Mouse (Mus musculus) liver, embryonic 12.5 days (tissue): ENCODE data around the gene Ccl22. TPM values are rescaled to one million over a fixed set of nuclear protein-coding genes. Genes with fewer than 3 reads are reported as not detected.

Source experiments
- ATAC-seq: fragments of 200-750 bp; cut with Nextera tagmentation; 2 replicates; pipeline ENCODE4 v1.8.0; 2017; ENCODE audit warnings: moderate number of reproducible peaks, mild to moderate bottlenecking, moderate library complexity
- H3K27ac ChIP-seq: fragments of 300-500 bp; sonication (generic); 2 replicates; pipeline ENCODE4 v1.5.1; 2016; ENCODE audit warnings: mild to moderate bottlenecking
- H3K27me3 ChIP-seq: fragments of 300-500 bp; sonication (generic); replicated peaks from 2 replicates; pipeline ENCODE4 v1.6.1; 2016; ENCODE audit warnings: mild to moderate bottlenecking, moderate library complexity
- H3K36me3 ChIP-seq: fragments of 300-500 bp; sonication (generic); 2 replicates; pipeline ENCODE4 v1.6.1; 2016; ENCODE audit warnings: mild to moderate bottlenecking, moderate library complexity
- H3K4me1 ChIP-seq: fragments of 300-500 bp; sonication (generic); 2 replicates; pipeline ENCODE4 v1.6.1; 2016
- H3K4me2 ChIP-seq: fragments of 300-500 bp; sonication (generic); 2 replicates; pipeline ENCODE4 v1.6.1; 2016; ENCODE audit warnings: mild to moderate bottlenecking, moderate library complexity
- H3K4me3 ChIP-seq: fragments of 300-500 bp; sonication (generic); 2 replicates; pipeline ENCODE4 v1.5.1; 2016; ENCODE audit warnings: mild to moderate bottlenecking, moderate library complexity
- H3K9ac ChIP-seq: fragments of 300-500 bp; sonication (generic); 2 replicates; pipeline ENCODE4 v1.6.1; 2016; ENCODE audit warnings: mild to moderate bottlenecking, moderate library complexity
- H3K9me3 ChIP-seq: fragments of 300-500 bp; sonication (generic); replicated peaks from 2 replicates; pipeline ENCODE4 v1.6.1; 2016; ENCODE audit warnings: mild to moderate bottlenecking, moderate library complexity
- WGBS: fragments of 180-500 bp; shearing (Covaris S2); methylation state at CpG from one replicate; pipeline ENCODE4 v1.1.7; 2016; ENCODE audit not compliant: insufficient replicate concordance; 5-methylcytosine and 5-hydroxymethylcytosine counted together
- polyA plus RNA-seq: library from polyadenylated mRNA; unstranded; fragments of >200 nt; fragmentation: Nextera tagmentation; extraction: Ambion mirVana; gene quantifications from 2 replicates; pipeline ENCODE4 v1.2.1, GENCODE M21; 2016

Gene Ccl22
- polyA plus RNA-seq, 1 experiment from 2014 or later = 0.07 TPM

DNA sequence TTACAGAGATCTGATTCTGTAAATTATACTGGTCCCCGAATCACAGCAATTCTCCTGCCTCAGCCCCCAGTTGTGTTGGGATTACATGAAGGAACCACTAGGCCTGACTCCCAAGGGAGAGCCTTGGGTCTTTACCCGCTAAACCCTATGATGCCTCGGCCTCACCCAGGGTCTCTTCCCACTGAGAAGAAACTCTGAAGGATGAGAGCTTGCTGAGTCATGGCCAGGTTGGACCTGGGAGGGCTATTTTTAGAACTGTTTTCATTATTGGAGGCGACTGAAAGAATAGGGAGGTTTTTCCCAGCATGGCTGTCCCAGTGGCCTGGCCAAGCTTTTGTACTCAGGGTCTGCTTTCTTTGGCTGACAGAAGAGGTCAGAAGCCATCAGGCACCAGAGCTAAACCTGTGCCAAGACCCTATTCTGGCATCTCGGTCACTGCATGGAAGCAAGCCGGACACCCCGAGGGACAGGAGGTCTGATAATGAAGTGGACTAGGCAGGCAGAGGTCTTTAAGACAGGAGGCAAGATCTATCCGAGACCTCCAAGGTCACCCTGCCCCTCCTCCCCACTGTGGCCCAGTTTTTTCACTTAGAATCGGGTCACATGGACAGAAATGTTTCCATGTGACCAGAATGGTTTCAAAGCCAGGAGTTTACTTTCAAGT lies 38.5 kb upstream of the Ccl22 start:
- Histone ChIP-seq H3K4me2 (no peak overlapping the region), H3K4me3 (no peak overlapping the region), H3K27me3 (peaks cover 18% of the 10 kb centered on the region; the same call in 1 of the 2 replicates), H3K27ac (no peak overlapping the region), H3K9ac (no peak overlapping the region), H3K4me1 (peaks cover 41% of the 10 kb centered on the region), H3K9me3 (no peaks in the 10 kb centered on the region), H3K36me3 (no peaks in the 10 kb centered on the region)
- WGBS = 68% methylated on average over 9 of the region's 9 CpGs
- no peak for ATAC-seq

DNA sequence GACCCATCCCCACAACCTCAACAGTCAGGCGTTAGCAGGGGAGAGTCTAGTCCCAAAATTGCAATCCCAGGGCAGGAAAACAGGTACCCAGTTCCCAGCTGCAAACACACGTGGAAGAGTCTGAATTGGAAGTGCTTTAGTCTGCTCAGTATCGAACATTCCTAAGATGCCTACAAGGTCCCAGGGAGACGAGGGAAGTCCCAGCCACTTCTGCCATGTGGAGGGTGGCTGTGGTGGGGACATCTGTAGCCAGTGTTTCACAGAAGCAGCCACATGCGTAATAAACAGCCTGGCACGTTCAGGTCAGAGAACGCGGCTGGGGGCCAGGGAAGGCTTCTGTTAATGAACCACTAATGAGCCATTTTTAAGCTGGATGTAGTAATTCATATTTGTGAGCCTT lies 35.1 kb upstream of the Ccl22 start:
- Histone ChIP-seq H3K4me2 (no peak overlapping the region), H3K4me1 (peaks cover 24% of the 10 kb centered on the region), H3K4me3 (no peak overlapping the region), H3K27me3 (peaks cover 47% of the 10 kb centered on the region), H3K27ac (no peak overlapping the region), H3K36me3 (no peaks in the 10 kb centered on the region), H3K9me3 (no peaks in the 10 kb centered on the region), H3K9ac (no peak overlapping the region)
- no peak for ATAC-seq
- WGBS = 62% methylated on average over 8 of the region's 8 CpGs

DNA sequence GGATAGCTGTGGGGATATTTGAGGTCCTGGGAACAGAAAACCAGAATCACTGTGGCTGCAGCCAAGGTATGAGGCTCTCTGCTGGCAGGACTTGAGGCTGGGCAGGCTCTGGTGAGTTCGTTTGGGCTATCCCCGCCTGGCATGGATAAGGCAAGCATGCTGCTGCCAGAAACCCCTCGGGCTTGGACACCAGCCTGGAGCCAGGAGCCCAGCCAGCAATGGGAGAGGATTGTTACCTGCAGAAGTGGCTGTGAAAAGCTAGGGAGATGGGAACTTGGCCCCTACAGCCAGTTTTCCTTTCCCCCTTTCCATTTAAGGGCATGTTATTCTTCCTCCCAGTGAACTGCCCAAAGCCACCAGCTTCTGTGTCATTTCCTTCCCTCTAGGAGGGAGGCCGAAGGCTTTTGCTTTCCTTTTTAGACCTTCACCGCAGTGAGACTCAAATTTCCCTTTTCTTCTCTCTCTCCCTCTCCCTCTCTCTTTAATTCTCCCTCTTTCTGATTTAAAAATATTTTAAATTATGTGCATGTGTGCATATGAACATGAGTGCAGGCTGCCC lies 34.2 kb upstream of the Ccl22 start:
- no peaks in the 10 kb centered on the region for H3K36me3 ChIP-seq
- H3K27ac ChIP-seq = no peak overlapping the region
- H3K4me2 ChIP-seq = peak overlapping the region; percentile 20
- H3K27me3 ChIP-seq = peaks cover 48% of the 10 kb centered on the region
- H3K4me1 ChIP-seq = peaks cover 15% of the 10 kb centered on the region
- WGBS = 22% methylated on average over 5 of the region's 5 CpGs
- H3K4me3 ChIP-seq = no peak overlapping the region
- no peaks in the 10 kb centered on the region for H3K9me3 ChIP-seq
- ATAC-seq = no peak
- no peak overlapping the region for H3K9ac ChIP-seq

DNA sequence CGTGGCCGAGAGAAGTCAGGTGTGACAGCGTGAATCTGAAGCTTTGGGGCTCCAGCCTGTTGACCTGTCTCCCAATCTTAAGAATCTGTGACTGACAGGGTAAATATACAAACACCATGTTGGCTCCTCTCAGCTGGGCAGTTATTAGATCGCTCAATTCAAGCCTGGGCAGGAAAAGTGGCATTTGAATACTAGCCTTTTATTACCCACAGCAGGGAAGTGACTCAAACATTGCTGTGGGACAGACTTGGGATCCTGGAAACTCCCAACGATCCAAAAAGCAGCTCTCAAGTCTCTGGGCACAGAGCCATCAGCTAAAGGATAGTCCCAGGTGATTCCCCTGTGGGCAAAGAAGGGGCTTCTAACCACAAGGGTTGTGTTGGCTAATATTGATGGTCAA lies 30.8 kb upstream of the Ccl22 start:
- Histone ChIP-seq H3K27ac (no peak overlapping the region), H3K4me2 (no peak overlapping the region), H3K9me3 (no peaks in the 10 kb centered on the region), H3K9ac (no peak overlapping the region), H3K4me1 (peaks cover 4% of the 10 kb centered on the region; the same call in 1 of the 2 replicates), H3K36me3 (no peaks in the 10 kb centered on the region), H3K4me3 (no peak overlapping the region), H3K27me3 (peaks cover 51% of the 10 kb centered on the region)
- WGBS = 50% methylated on average over 5 of the region's 5 CpGs
- ATAC-seq = no peak

DNA sequence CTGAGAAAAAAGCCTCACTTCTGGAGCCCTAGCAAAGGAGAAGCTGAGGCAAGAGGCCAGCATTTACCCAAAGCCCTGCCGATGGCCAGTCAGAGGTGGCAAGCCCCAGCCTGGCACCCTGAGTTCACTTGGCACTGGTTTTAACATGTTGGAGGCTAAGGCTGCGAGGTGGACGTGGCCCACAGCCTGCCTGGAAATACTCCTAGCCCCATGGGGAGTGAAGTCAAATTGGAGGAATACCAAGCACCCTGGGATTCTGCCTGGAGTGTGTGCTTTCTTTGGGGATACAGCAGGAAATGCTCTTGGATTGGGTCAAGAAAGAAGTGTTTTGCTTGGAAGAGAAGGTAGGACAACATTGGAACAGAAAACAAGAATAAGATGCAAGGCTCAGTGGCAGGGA lies 29.5 kb upstream of the Ccl22 start:
- H3K4me3 ChIP-seq = no peak overlapping the region
- H3K27me3 ChIP-seq = peaks cover 51% of the 10 kb centered on the region
- no peak overlapping the region for H3K9ac ChIP-seq
- H3K27ac ChIP-seq = no peak overlapping the region
- 64% methylated on average over 3 of the region's 3 CpGs for WGBS
- no peak overlapping the region for H3K4me2 ChIP-seq
- no peak for ATAC-seq
- H3K4me1 ChIP-seq = peaks cover 4% of the 10 kb centered on the region; the same call in 1 of the 2 replicates
- no peaks in the 10 kb centered on the region for H3K36me3 ChIP-seq
- no peaks in the 10 kb centered on the region for H3K9me3 ChIP-seq

DNA sequence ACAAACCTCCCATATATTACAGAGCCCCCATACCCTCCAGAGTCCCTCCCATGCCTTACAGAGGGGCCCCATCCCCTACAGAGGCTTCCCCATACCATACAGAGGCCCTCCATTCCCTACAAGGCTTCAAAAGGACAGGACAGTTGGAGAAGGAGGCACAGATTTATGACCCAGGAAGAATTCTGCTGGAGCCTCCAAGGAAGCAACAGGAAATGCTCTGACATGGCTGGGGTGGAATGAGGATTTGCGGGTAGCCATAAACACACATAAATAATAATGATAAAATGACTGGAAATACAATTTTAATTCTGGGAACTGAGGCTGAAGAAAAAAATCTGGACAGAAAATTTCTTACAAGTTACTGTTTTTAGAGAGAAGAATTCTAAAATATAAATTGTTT lies 28.5 kb upstream of the Ccl22 start:
- Histone ChIP-seq H3K4me1 (peaks cover under 1% of the 10 kb centered on the region; the same call in 1 of the 2 replicates), H3K4me2 (no peak overlapping the region), H3K27ac (no peak overlapping the region), H3K9me3 (no peaks in the 10 kb centered on the region), H3K36me3 (no peaks in the 10 kb centered on the region), H3K9ac (no peak overlapping the region), H3K27me3 (peaks cover 46% of the 10 kb centered on the region), H3K4me3 (no peak overlapping the region)
- ATAC-seq = no peak
- WGBS = 65% methylated on average over 1 of the region's 1 CpGs

DNA sequence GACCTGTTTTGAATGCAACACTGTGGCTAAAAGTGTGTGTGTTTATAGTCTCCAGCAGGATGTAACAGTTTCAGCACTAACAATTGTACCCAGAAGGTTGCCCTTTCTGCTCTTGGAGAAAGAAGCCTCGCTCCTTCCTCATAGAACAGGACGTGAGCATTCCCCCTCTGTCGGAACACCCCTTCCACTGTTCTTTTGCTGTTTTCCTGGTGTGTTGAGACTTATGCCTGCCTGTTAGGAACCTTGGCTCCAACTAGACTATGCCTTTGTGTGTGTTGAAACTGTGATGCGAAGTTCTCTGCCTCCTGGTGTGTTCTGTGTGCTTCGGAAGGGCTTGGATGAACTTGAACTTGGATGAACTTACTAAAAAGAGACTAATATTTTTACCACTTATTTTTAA lies 19.4 kb upstream of the Ccl22 start:
- 69% methylated on average over 5 of the region's 5 CpGs for WGBS
- ATAC-seq = no peak
- H3K4me2 ChIP-seq = no peak overlapping the region
- no peak overlapping the region for H3K27ac ChIP-seq
- H3K4me3 ChIP-seq = no peak overlapping the region
- H3K36me3 ChIP-seq = no peaks in the 10 kb centered on the region
- H3K9ac ChIP-seq = no peak overlapping the region
- no peaks in the 10 kb centered on the region for H3K27me3 ChIP-seq
- H3K9me3 ChIP-seq = no peaks in the 10 kb centered on the region; the same call in 1 of the 2 replicates
- H3K4me1 ChIP-seq = peaks cover 22% of the 10 kb centered on the region

DNA sequence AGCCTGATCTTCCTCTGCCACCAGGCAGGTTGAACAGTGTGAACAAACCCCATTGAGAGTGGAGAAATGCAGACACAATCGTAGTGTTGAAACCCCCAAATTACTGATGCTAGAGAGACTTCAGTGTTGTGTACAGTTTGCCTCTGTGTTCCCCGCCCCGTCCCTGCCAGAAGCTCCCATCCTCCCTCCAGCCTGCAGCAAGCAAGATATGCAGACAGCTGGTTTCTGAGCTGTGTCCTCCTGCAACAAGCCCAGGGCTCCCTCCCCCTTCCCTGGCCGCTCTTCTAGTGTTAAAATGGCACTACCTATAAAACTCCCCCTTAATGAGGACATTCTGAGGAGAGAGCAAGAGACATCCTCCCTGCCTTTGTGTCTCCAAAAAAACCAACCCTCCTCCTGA lies 16.1 kb upstream of the Ccl22 start:
- Histone ChIP-seq H3K4me3 (no peak overlapping the region), H3K4me1 (peaks cover 52% of the 10 kb centered on the region), H3K4me2 (peak overlapping the region; percentile 24), H3K9ac (0 out of 2 replicates have a peak overlapping the region, but pooled peaks have one; percentile 20), H3K36me3 (no peaks in the 10 kb centered on the region), H3K27ac (peak overlapping the region; percentile 74), H3K27me3 (no peaks in the 10 kb centered on the region), H3K9me3 (no peaks in the 10 kb centered on the region; the same call in 1 of the 2 replicates)
- peak; percentile 58 for ATAC-seq
- WGBS = 34% methylated on average over 4 of the region's 4 CpGs

DNA sequence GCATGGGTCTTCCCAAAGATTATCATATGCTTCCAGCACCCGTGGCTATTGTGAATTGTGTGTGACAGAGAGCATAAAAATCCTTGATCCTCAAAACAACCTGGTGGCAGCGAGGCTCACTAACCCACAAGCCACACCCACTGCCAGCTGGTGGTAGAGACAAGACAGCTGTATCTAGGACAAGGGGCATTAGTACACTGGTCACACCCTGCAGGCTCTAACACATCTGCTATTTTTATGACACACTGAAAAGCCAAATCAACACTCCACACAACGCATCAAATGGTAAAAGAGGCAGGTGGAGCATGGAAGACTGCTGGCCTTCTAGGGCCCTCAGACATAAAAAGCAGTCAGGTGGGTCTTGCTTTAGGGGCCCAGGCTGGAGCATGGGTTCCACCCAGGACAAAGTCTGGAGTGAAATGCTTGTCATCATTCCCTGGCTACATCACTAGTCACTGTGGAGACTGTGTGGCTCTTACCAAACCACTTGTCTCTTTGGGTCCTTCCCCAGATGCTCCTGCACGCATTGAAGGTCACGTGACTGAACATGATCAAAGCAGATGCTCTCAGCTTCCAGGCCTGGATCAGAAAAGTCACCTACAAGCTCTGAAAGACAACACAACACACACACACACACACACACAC lies 11.4 kb upstream of the Ccl22 start:
- peak; percentile 97 for ATAC-seq
- Histone ChIP-seq H3K27me3 (peaks cover 2% of the 10 kb centered on the region; the same call in 1 of the 2 replicates), H3K9me3 (no peaks in the 10 kb centered on the region), H3K9ac (peak overlapping the region; percentile 69), H3K4me1 (peaks cover 81% of the 10 kb centered on the region), H3K4me2 (peak overlapping the region; percentile 65), H3K27ac (peak overlapping the region; percentile 99), H3K4me3 (peak overlapping the region; percentile 14; the same call in 1 of the 2 replicates), H3K36me3 (no peaks in the 10 kb centered on the region)
- WGBS = 38% methylated on average over 5 of the region's 5 CpGs

DNA sequence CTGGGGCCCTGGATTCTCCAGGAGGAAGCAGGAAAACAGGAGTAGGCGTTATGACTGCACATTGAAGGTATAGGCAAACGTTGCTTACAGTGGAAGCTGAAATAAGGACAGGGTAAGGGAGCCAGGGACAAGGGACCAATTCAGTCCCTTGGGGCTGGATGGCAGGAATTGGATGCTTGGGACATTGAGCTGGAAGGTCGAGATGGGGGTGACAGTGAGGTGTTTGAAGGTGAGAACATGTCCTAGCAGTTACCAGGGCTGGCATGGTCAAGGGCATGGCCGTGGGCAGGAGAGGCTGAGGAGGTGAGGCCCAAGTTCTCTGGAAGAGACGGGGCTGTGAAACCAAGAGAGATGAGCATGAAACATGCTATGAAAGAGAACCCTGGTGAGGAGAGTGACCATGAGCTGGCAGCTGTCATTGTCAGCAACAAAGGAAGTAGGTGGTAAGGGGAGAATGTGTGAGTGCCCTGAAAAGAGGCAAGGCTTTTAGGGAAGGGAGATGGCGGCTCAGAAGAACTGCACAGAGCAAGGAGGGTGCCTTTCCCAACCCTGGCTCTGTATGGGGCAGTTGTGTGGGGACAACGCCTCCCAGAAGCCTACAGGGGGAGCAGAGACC lies 10.5 kb upstream of the Ccl22 start:
- Histone ChIP-seq H3K36me3 (no peaks in the 10 kb centered on the region), H3K4me1 (peaks cover 72% of the 10 kb centered on the region), H3K9me3 (no peaks in the 10 kb centered on the region), H3K9ac (peak overlapping the region; percentile 68), H3K4me2 (peak overlapping the region; percentile 65), H3K4me3 (0 out of 2 replicates have a peak overlapping the region, but pooled peaks have one; percentile 9), H3K27me3 (peaks cover 4% of the 10 kb centered on the region; the same call in 1 of the 2 replicates), H3K27ac (peak overlapping the region; percentile 99)
- ATAC-seq = no peak
- WGBS = 76% methylated on average over 7 of the region's 7 CpGs

DNA sequence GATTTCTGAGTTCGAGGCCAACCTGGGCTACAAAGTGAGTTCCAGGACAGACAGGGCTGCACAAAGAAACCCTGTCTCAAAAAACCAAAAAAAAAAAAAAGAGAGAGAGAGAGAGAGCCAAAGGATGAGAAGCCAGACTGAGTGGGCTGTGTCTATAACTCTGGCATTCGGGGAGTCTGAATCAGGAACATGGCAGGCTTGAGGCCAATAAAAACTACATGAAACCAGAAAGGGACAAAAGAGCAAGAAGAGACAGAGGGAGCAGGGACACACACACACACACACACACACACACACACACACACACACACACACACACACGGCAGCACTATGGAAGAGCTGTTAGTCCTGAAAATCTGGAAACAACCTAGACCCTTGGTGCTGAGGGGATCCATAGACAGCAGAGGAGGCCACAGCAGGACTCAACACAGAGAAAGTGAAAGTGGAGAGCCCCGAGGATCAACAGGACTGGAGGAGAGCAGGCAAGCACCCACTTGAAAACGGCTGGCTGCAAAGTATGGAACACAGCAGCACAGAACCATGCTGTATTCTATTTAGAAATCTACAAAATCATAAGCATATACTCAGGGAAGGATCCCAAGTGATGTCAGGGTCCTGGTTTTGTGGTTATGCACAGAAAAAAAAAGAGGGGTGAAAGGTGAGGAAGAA lies 9.8 kb upstream of the Ccl22 start:
- peaks cover 65% of the 10 kb centered on the region for H3K4me1 ChIP-seq
- 54% methylated on average over 5 of the region's 5 CpGs for WGBS
- ATAC-seq = no peak
- no peaks in the 10 kb centered on the region for H3K36me3 ChIP-seq
- H3K4me3 ChIP-seq = peak overlapping the region; percentile 23
- peak overlapping the region; percentile 99 for H3K27ac ChIP-seq
- peaks cover 4% of the 10 kb centered on the region; the same call in 1 of the 2 replicates for H3K27me3 ChIP-seq
- H3K9ac ChIP-seq = peak overlapping the region; percentile 68
- H3K4me2 ChIP-seq = peak overlapping the region; percentile 56
- no peaks in the 10 kb centered on the region for H3K9me3 ChIP-seq
